Mouse (Mus musculus) liver, embryonic 15.5 days (tissue): Measurements from ENCODE around the gene Dleu7. TPM values are rescaled to one million over a fixed set of nuclear protein-coding genes. Genes with fewer than 3 reads are reported as not detected.

Experiments used
- ATAC-seq: fragments of 200-750 bp; cut with Nextera tagmentation; 2 replicates; pipeline ENCODE4 v1.8.0; 2017; ENCODE audit warnings: moderate number of reproducible peaks, mild to moderate bottlenecking, moderate library complexity; ENCODE audit not compliant: insufficient read depth
- H3K27ac ChIP-seq: fragments of 300-500 bp; sonication (generic); replicated peaks from 2 replicates; pipeline ENCODE4 v1.5.1; 2015; ENCODE audit warnings: mild to moderate bottlenecking, inconsistent platforms
- H3K27me3 ChIP-seq: fragments of 300-500 bp; sonication (generic); 2 replicates; pipeline ENCODE4 v1.6.1; 2015; ENCODE audit warnings: mild to moderate bottlenecking, inconsistent platforms
- H3K36me3 ChIP-seq: fragments of 300-500 bp; sonication (generic); replicated peaks from 2 replicates; pipeline ENCODE4 v1.6.1; 2015; ENCODE audit warnings: moderate library complexity, mild to moderate bottlenecking, inconsistent platforms
- H3K4me1 ChIP-seq: fragments of 300-500 bp; sonication (generic); replicated peaks from 2 replicates; pipeline ENCODE4 v1.6.1; 2015; ENCODE audit warnings: inconsistent platforms
- H3K4me2 ChIP-seq: fragments of 300-500 bp; sonication (generic); 2 replicates; pipeline ENCODE4 v1.6.1; 2015; ENCODE audit warnings: moderate library complexity, mild to moderate bottlenecking, inconsistent platforms
- H3K4me3 ChIP-seq: fragments of 300-500 bp; sonication (generic); replicated peaks from 2 replicates; pipeline ENCODE4 v1.5.1; 2015; ENCODE audit warnings: mild to moderate bottlenecking, inconsistent platforms
- H3K9ac ChIP-seq: fragments of 300-500 bp; sonication (generic); 2 replicates; pipeline ENCODE4 v1.6.1; 2015; ENCODE audit warnings: moderate library complexity, mild to moderate bottlenecking, inconsistent platforms
- H3K9me3 ChIP-seq: fragments of 300-500 bp; sonication (generic); replicated peaks from 2 replicates; pipeline ENCODE4 v1.6.1; 2016; ENCODE audit warnings: inconsistent platforms
- WGBS: fragments of 180-500 bp; shearing (Covaris S2); methylation state at CpG from one replicate; pipeline ENCODE4 v1.1.7; 2015; ENCODE audit warnings: mixed read lengths; ENCODE audit not compliant: insufficient replicate concordance; 5-methylcytosine and 5-hydroxymethylcytosine counted together
- polyA plus RNA-seq: library from polyadenylated mRNA; unstranded; fragments of >200 nt; fragmentation: Nextera tagmentation; extraction: Ambion mirVana; gene quantifications from 2 replicates; pipeline ENCODE4 v1.2.1, GENCODE M21; 2015

The Dleu7 gene
- polyA plus RNA-seq, 1 experiment from 2014 or later: 0.20 TPM

DNA sequence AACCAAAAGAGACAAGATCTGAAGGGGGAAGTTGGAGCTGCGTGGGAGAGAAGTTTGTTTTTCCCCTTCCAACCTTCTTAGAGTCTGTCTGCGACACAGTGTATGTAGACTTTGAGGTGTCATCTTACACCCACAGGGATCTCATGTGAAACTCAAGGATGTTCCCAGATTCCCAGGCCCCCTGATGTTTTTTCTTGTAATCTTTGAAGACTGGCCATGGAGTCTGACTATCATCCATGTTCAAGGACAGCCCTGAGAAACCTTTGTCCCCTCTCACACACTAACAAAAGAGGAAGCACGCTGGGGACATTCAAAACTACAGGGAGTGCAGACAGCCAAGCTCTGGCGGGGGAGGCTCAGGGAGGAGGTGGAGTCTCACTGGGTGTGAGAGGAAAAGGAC is 47.3 kb downstream of the Dleu7 start:
- ATAC-seq: no peak
- Histone ChIP-seq H3K27ac (no peak overlapping the region), H3K4me1 (no peaks in the 10 kb centered on the region), H3K9ac (no peak overlapping the region), H3K4me3 (no peak overlapping the region), H3K27me3 (no peaks in the 10 kb centered on the region), H3K36me3 (no peaks in the 10 kb centered on the region), H3K4me2 (no peak overlapping the region), H3K9me3 (no peaks in the 10 kb centered on the region)
- 12% methylated on average over 4 of the region's 4 CpGs for WGBS

DNA sequence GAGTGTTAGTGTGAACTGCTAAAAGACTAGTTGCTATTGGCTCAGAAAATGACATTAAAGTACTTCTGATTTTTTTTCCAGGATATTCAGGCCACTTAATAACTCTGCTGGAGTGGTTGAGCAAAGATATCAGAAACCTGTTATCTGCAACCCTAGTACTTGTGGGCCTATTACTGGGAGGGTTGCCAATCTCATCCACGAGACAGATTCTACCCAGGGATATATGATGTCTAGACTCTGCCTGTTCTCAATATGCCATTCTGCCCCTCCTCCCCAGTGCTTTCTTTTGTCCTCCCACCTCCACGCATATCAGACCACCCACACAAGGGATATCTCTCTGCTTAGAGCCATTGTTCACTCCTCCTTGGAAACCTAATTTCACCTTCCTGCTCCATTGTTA is 49.3 kb downstream of the Dleu7 start:
- Histone ChIP-seq H3K27me3 (no peaks in the 10 kb centered on the region), H3K9me3 (no peaks in the 10 kb centered on the region), H3K9ac (no peak overlapping the region), H3K4me1 (no peaks in the 10 kb centered on the region), H3K36me3 (no peaks in the 10 kb centered on the region), H3K4me2 (no peak overlapping the region), H3K27ac (no peak overlapping the region), H3K4me3 (no peak overlapping the region)
- 42% methylated on average over 2 of the region's 2 CpGs for WGBS
- ATAC-seq: no peak

DNA sequence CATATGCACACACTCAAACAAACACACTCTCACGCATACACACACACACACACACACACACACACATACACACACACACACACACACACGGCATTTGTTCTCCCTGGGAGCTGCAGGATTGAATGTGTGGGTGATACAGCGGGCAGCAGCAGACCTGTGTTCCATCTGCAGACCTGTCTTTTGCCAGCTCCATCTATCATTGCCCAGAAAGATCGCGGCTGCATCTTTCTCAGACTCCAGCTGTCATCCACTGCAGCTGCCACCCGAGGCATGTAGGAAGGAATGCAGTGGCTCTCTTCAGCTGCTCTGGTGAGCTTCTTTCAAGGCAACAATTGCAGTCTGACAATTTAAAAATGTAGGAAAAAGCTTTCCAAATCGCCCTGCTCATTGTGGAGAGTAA is 56.9 kb downstream of the Dleu7 start:
- H3K4me2 ChIP-seq: no peak overlapping the region
- H3K4me1 ChIP-seq: no peaks in the 10 kb centered on the region
- H3K27ac ChIP-seq: no peak overlapping the region
- no peak overlapping the region for H3K9ac ChIP-seq
- no peak overlapping the region for H3K4me3 ChIP-seq
- no peaks in the 10 kb centered on the region for H3K27me3 ChIP-seq
- ATAC-seq: no peak
- 61% methylated on average over 7 of the region's 7 CpGs for WGBS
- no peaks in the 10 kb centered on the region for H3K36me3 ChIP-seq
- H3K9me3 ChIP-seq: no peaks in the 10 kb centered on the region

DNA sequence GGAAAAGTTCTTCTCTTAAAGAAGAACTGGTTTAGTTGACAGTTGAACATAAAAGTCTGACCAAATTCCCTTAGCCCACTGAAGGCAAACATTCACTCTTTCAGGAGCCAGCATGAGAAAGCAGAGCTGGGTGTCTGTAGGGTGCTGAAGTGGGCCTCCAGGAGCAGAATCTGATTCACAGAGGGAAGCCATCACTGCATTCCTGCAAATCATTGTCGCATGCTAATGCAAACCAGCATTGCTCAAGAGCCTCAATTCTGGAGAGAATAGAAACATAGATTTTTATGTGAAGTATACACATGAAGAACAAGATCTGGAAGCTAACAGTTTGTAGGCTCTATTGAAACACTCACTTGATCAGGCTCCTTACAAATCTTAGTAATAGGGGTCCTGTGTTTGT is 57.6 kb downstream of the Dleu7 start:
- Histone ChIP-seq H3K4me2 (no peak overlapping the region), H3K9ac (no peak overlapping the region), H3K9me3 (no peaks in the 10 kb centered on the region), H3K27ac (no peak overlapping the region), H3K4me3 (no peak overlapping the region), H3K4me1 (no peaks in the 10 kb centered on the region), H3K27me3 (no peaks in the 10 kb centered on the region), H3K36me3 (no peaks in the 10 kb centered on the region)
- no peak for ATAC-seq
- 74% methylated on average over 1 of the region's 1 CpGs for WGBS

DNA sequence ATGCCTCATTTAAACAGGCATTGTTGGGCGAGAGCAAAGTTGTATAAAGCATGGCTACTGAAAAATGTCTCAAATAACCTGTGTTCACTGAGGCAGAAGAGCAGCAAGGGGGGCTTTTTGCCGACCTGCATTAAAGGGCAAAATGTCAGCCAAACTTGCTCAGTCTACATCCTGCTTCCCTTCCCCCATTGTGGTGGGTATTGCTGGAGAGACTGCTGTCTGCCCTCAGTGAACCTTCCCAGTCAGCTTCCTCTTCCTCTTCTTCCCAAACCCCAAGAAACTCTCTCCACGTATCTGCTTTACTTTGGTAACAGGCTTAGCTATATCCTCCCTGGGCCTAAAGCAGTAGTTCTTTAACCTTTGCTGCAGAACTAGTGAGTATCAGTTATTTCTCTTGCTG is 61.9 kb downstream of the Dleu7 start:
- Histone ChIP-seq H3K27me3 (no peaks in the 10 kb centered on the region), H3K4me2 (no peak overlapping the region), H3K27ac (no peak overlapping the region), H3K36me3 (no peaks in the 10 kb centered on the region), H3K4me3 (no peak overlapping the region), H3K4me1 (no peaks in the 10 kb centered on the region), H3K9ac (no peak overlapping the region), H3K9me3 (no peaks in the 10 kb centered on the region)
- ATAC-seq: no peak
- WGBS: 24% methylated on average over 3 of the region's 3 CpGs

DNA sequence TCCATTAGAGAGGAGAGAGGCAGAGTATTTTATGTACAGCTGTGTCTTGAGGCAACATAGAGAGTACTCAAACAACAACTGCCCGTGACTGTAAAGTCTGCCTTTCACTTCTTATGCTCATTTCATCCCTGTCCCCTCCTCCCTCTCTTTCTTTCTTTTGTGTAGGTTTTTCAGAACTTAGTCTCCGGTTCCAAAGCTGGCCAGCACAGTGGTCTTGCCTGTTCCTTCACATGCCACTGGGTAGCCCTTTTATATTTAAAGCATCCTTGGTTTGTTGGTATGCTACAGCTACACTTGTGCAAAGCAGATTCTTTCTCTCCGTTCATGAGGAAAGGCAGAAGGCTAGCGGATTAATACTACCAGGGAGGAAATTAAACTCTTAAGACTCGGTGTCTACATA is 65.7 kb downstream of the Dleu7 start:
- 67% methylated on average over 5 of the region's 5 CpGs for WGBS
- Histone ChIP-seq H3K36me3 (no peaks in the 10 kb centered on the region), H3K27me3 (no peaks in the 10 kb centered on the region), H3K9ac (no peak overlapping the region), H3K4me2 (no peak overlapping the region), H3K4me3 (no peak overlapping the region), H3K4me1 (no peaks in the 10 kb centered on the region), H3K9me3 (no peaks in the 10 kb centered on the region), H3K27ac (no peak overlapping the region)
- no peak for ATAC-seq

DNA sequence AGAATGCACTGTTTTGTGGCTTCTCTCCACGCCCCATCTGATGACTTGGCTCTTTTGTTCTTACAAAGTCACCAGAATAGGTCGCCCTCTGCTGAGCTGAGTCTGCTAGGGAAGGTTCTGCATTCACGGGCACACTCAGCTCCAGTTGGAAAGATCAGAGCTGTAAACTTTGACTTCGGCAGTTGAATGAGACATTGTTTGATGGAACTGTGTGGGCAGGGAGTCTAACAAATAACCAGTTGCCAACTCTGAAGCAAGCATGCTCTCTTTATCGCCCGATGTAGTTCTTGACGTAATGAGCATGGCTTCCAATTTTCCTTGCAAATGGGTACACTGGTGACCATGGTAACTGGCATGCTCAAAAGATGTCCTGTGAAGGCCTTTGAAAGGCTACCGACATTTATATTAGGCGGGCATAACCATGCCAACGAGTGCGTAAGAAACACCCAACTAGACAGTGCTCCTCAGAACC is 66.2 kb downstream of the Dleu7 start:
- H3K36me3 ChIP-seq: no peaks in the 10 kb centered on the region
- no peak overlapping the region for H3K27ac ChIP-seq
- H3K9me3 ChIP-seq: no peaks in the 10 kb centered on the region
- H3K4me2 ChIP-seq: no peak overlapping the region
- H3K9ac ChIP-seq: no peak overlapping the region
- ATAC-seq: no peak
- no peaks in the 10 kb centered on the region for H3K27me3 ChIP-seq
- H3K4me3 ChIP-seq: no peak overlapping the region
- WGBS: 64% methylated on average over 11 of the region's 11 CpGs
- no peaks in the 10 kb centered on the region for H3K4me1 ChIP-seq

Other genes with a start within 250 kb of the Dleu7 start
- gene Rnaseh2b, start 458 bp downstream of the Dleu7 start, polyA plus RNA-seq: 41.1 and 57.0 TPM in 2 replicates
- gene Gucy1b2, start 163.2 kb upstream of the Dleu7 start, polyA plus RNA-seq: not detected in 2 replicates